Comparison of ENCODE assay signal across 8 mouse cellular contexts in the genomic region with DNA sequence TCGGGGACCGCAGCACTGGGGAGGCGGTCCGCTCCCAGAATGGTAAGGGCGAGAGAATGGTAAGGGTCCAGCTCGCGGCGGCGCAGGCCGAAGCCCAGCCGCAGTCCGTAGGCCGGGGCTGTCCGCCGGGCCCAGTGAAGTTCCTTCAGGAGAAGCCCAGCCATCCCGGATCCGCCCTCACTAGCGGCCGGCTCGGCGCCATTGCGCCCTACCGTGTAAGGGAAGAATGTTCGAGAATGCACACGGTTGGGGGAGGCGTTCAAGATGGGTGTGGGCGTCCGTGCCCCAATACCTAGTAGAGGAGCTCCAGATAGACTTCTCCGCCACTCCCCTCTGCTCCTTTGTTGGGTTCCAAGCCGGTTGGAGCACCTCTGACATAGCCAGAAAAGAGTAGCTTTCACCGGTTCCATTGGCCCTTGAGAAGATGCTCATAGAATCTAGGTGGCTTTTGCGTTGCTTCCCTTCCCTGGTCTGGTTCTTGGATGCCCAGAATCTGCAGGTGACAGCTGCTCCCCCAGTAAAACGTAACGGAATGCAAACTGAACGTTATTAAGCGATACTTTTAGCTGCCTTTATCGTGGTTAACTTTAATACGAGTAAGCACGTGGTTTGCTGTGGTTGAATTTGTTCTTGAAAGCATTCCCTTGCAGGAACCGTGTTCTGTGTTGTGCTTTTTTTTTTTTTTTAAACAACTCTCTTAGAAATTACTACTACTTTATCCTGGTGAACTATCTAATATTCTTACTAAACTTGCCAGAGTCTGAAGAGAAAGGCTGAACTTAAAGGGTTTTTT. TPM values are rescaled to one million over a fixed set of nuclear protein-coding genes. Genes with fewer than 3 reads are reported as not detected.
DNase-seq lines count a peak whose midpoint lies in the region; ATAC-seq lines count a peak whose summit lies in the region.

No protein-coding gene starts in this region.

- under 1% methylated on average over 40 of the region's 40 CpGs for WGBS in neural tube, embryonic 11.5 days
- under 1% methylated on average over 29 of the region's 40 CpGs for WGBS in embryonic facial prominence, embryonic 14.5 days
- under 1% methylated on average over 40 of the region's 40 CpGs for WGBS in intestine, embryonic 15.5 days

- H3K4me2 ChIP-seq in neural tube, embryonic 11.5 days (ENCODE audit: low read depth) = peak overlapping the region; percentile 49
- peak overlapping the region; percentile 90 for H3K4me2 ChIP-seq in embryonic facial prominence, embryonic 14.5 days (ENCODE audit: low read depth, low read length)
- peak overlapping the region; percentile 57 for H3K4me2 ChIP-seq in intestine, embryonic 15.5 days (replicated peaks)

- H3K9ac ChIP-seq in neural tube, embryonic 11.5 days (ENCODE audit: low read length) = peak overlapping the region; percentile 97
- peak overlapping the region; percentile 98 for H3K9ac ChIP-seq in embryonic facial prominence, embryonic 14.5 days (ENCODE audit: low read depth, low read length)
- H3K9ac ChIP-seq in intestine, embryonic 15.5 days = peak overlapping the region; percentile 96

- H3K4me1 ChIP-seq in neural tube, embryonic 11.5 days (ENCODE audit: control insufficient read depth, insufficient read depth, low read length) = no peaks in the 10 kb centered on the region; the same call in 1 of the 2 replicates
- H3K4me1 ChIP-seq in embryonic facial prominence, embryonic 14.5 days (ENCODE audit: control insufficient read depth, insufficient read depth, low read length) = peaks cover 10% of the 10 kb centered on the region; the same call in 1 of the 2 replicates
- H3K4me1 ChIP-seq in intestine, embryonic 15.5 days (replicated peaks) = 0 out of 2 replicates have a peak, but pooled peaks cover 3% of the 10 kb centered on the region

- H3K4me3 ChIP-seq in neural tube, embryonic 11.5 days (ENCODE audit: low read depth, low read length) = peak overlapping the region; percentile 92
- peak overlapping the region; percentile 99 for H3K4me3 ChIP-seq in embryonic facial prominence, embryonic 14.5 days (ENCODE audit: low read depth, low read length)
- peak overlapping the region; percentile 92 for H3K4me3 ChIP-seq in intestine, embryonic 15.5 days (replicated peaks)

- H3K9me3 ChIP-seq in neural tube, embryonic 11.5 days (ENCODE audit: control insufficient read depth, low read length) = no peaks in the 10 kb centered on the region
- no peaks in the 10 kb centered on the region for H3K9me3 ChIP-seq in embryonic facial prominence, embryonic 14.5 days (ENCODE audit: control insufficient read depth, low read length)
- no peaks in the 10 kb centered on the region for H3K9me3 ChIP-seq in intestine, embryonic 15.5 days

- ATAC-seq in neural tube, embryonic 11.5 days (ENCODE audit: insufficient read depth, low FRiP score, low TSS enrichment) = peak; percentile 61
- peak; percentile 27 for ATAC-seq in embryonic facial prominence, embryonic 14.5 days (ENCODE audit: low read depth)
- ATAC-seq in intestine, embryonic 15.5 days = peak; percentile 65

- peak; percentile 68 for DNase-seq in adrenal gland, postnatal 14 days
- no peak for DNase-seq in adrenal gland, postnatal 4 days (ENCODE audit: low spot score in 2 of 2)
- no peak for DNase-seq in neural tube, embryonic 11.5 days (ENCODE audit: low spot score)
- no peak for DNase-seq in neural tube, embryonic 10.5 days (ENCODE audit: extremely low spot score, low spot score)
- DNase-seq in embryonic facial prominence, embryonic 14.5 days (ENCODE audit: low spot score) = peak; percentile 57
- peak; percentile 26 for DNase-seq in lung, postnatal 25 days (ENCODE audit: low spot score)
- DNase-seq in spleen, postnatal 36 days (ENCODE audit: low spot score in 2 of 2) = peak; percentile 33 to 54

- peak overlapping the region; percentile 85 for H3K27ac ChIP-seq in neural tube, embryonic 11.5 days (ENCODE audit: low read depth, low read length)
- H3K27ac ChIP-seq in embryonic facial prominence, embryonic 14.5 days (replicated peaks; ENCODE audit: low read depth, low read length) = peak overlapping the region; percentile 93
- H3K27ac ChIP-seq in intestine, embryonic 15.5 days = peak overlapping the region; percentile 92

- peaks cover 16% of the 10 kb centered on the region for H3K36me3 ChIP-seq in neural tube, embryonic 11.5 days (ENCODE audit: control insufficient read depth, insufficient read depth, low read length)
- peaks cover 67% of the 10 kb centered on the region for H3K36me3 ChIP-seq in embryonic facial prominence, embryonic 14.5 days (ENCODE audit: control insufficient read depth, insufficient read depth, low read length)
- peaks cover 29% of the 10 kb centered on the region for H3K36me3 ChIP-seq in intestine, embryonic 15.5 days

- H3K27me3 ChIP-seq in neural tube, embryonic 11.5 days (ENCODE audit: control insufficient read depth, insufficient read depth, low read length) = no peaks in the 10 kb centered on the region
- no peaks in the 10 kb centered on the region for H3K27me3 ChIP-seq in embryonic facial prominence, embryonic 14.5 days (replicated peaks; ENCODE audit: control insufficient read depth, insufficient read depth, low read length)
- no peaks in the 10 kb centered on the region for H3K27me3 ChIP-seq in intestine, embryonic 15.5 days (replicated peaks)

RNA-seq across cellular contexts. Expression of a gene that starts 0.6 kb away (rescaled TPM):
- total RNA-seq in adrenal gland, postnatal 14 days (2021) = 84.1 and 86.9 TPM in 2 replicates
- total RNA-seq in adrenal gland, postnatal 4 days (2021) = 10 to 100 TPM; 86.7 to 89.9 TPM
- polyA plus RNA-seq in neural tube, embryonic 11.5 days (2014; fragmentation: Nextera tagmentation; extraction: Ambion mirVana) = 159 TPM in 2 replicates
- polyA plus RNA-seq in embryonic facial prominence, embryonic 14.5 days (2014; fragmentation: Nextera tagmentation; extraction: Ambion mirVana) = 118 and 123 TPM in 2 replicates
- polyA plus RNA-seq in intestine, embryonic 15.5 days (2015; fragmentation: Nextera tagmentation; extraction: Ambion mirVana) = 173 and 181 TPM in 2 replicates

RNA-seq across cellular contexts. Expression of a gene that starts 1.3 kb away (rescaled TPM):
- 232 and 252 TPM in 2 replicates for total RNA-seq in adrenal gland, postnatal 14 days (2021)
- total RNA-seq in adrenal gland, postnatal 4 days (2021) = 100 to 1,000 TPM; 256 to 260 TPM
- 530 and 560 TPM in 2 replicates for polyA plus RNA-seq in neural tube, embryonic 11.5 days (2014; fragmentation: Nextera tagmentation; extraction: Ambion mirVana)
- 408 and 423 TPM in 2 replicates for polyA plus RNA-seq in embryonic facial prominence, embryonic 14.5 days (2014; fragmentation: Nextera tagmentation; extraction: Ambion mirVana)
- polyA plus RNA-seq in intestine, embryonic 15.5 days (2015; fragmentation: Nextera tagmentation; extraction: Ambion mirVana) = 369 and 437 TPM in 2 replicates

RNA-seq across cellular contexts. Expression of a gene that starts 6.8 kb away (rescaled TPM):
- 2.6 and 4.6 TPM in 2 replicates for total RNA-seq in adrenal gland, postnatal 14 days (2021)
- total RNA-seq in adrenal gland, postnatal 4 days (2021) = 1 to 10 TPM; 3.1 to 3.6 TPM
- 1.2 and 2.9 TPM in 2 replicates for polyA plus RNA-seq in neural tube, embryonic 11.5 days (2014; fragmentation: Nextera tagmentation; extraction: Ambion mirVana)
- polyA plus RNA-seq in embryonic facial prominence, embryonic 14.5 days (2014; fragmentation: Nextera tagmentation; extraction: Ambion mirVana) = 1.9 and 2.8 TPM in 2 replicates
- 0.62 and 0.90 TPM in 2 replicates for polyA plus RNA-seq in intestine, embryonic 15.5 days (2015; fragmentation: Nextera tagmentation; extraction: Ambion mirVana)

RNA-seq across cellular contexts. Expression of a gene that starts 23.6 kb away (rescaled TPM):
- total RNA-seq in adrenal gland, postnatal 14 days (2021) = 1.6 and 21.6 TPM in 2 replicates
- total RNA-seq in adrenal gland, postnatal 4 days (2021) = 1 to 10 TPM in 1 of 2 experiments, under 1 TPM in 1; 0.87 to 6.9 TPM
- 0.42 and 1.0 TPM in 2 replicates for polyA plus RNA-seq in neural tube, embryonic 11.5 days (2014; fragmentation: Nextera tagmentation; extraction: Ambion mirVana)
- polyA plus RNA-seq in embryonic facial prominence, embryonic 14.5 days (2014; fragmentation: Nextera tagmentation; extraction: Ambion mirVana) = 0.80 and 0.88 TPM in 2 replicates
- polyA plus RNA-seq in intestine, embryonic 15.5 days (2015; fragmentation: Nextera tagmentation; extraction: Ambion mirVana) = 0.88 and 1.6 TPM in 2 replicates

RNA-seq across cellular contexts. Expression of a gene that starts 41.0 kb away (rescaled TPM):
- 0.19 TPM in 2 replicates for total RNA-seq in adrenal gland, postnatal 14 days (2021)
- under 1 TPM; 0.25 to 0.37 TPM for total RNA-seq in adrenal gland, postnatal 4 days (2021)
- not detected in 2 replicates for polyA plus RNA-seq in neural tube, embryonic 11.5 days (2014; fragmentation: Nextera tagmentation; extraction: Ambion mirVana)
- 0.10 and 0.14 TPM in 2 replicates for polyA plus RNA-seq in embryonic facial prominence, embryonic 14.5 days (2014; fragmentation: Nextera tagmentation; extraction: Ambion mirVana)
- not detected in 2 replicates for polyA plus RNA-seq in intestine, embryonic 15.5 days (2015; fragmentation: Nextera tagmentation; extraction: Ambion mirVana)

Comparison
In these comparisons a context has a peak if more than half of its experiments do, and no peak if none do; other contexts are left out.
1. DNase-seq: peak in adrenal gland, postnatal 14 days (single experiment), embryonic facial prominence, embryonic 14.5 days (single experiment), lung, postnatal 25 days (single experiment) and spleen, postnatal 36 days (2 of 2); none in adrenal gland, postnatal 4 days (0 of 2), neural tube, embryonic 11.5 days (single experiment) and neural tube, embryonic 10.5 days (single experiment).
2. Peak in every context shown above with its lines, with median percentiles within 50 percentile points of each other: ATAC-seq, H3K27ac ChIP-seq, H3K4me2 ChIP-seq, H3K4me3 ChIP-seq and H3K9ac ChIP-seq.